Mouse (Mus musculus): ENCODE measurements around the gene Vcam1. TPM values are rescaled to one million over a fixed set of nuclear protein-coding genes. Genes with fewer than 3 reads are reported as not detected.
A peak's percentile ranks its signal among the peaks of the same experiment; 100 is the strongest.

Gene Vcam1
- polyA plus RNA-seq, 1 experiment from 2014 or later: 117 TPM

- H3K4me1 ChIP-seq (replicated peaks; ENCODE audit: control insufficient read depth, insufficient read depth, low read length): no peaks in the 10 kb centered on the region
- no peak for ATAC-seq (ENCODE audit: low read depth)
- H3K9me3 ChIP-seq (ENCODE audit: control insufficient read depth, low read length): no peaks in the 10 kb centered on the region
- no peak overlapping the region for H3K9ac ChIP-seq (ENCODE audit: low read length)
- H3K4me3 ChIP-seq (ENCODE audit: low read length): no peak overlapping the region
- no peaks in the 10 kb centered on the region for H3K36me3 ChIP-seq (ENCODE audit: control insufficient read depth, insufficient read depth, low read length)
- H3K27ac ChIP-seq (ENCODE audit: low read length): no peak overlapping the region
- H3K27me3 ChIP-seq (ENCODE audit: control insufficient read depth, insufficient read depth, low read depth, low read length): no peaks in the 10 kb centered on the region
- H3K4me2 ChIP-seq (ENCODE audit: low read depth, low read length): no peak overlapping the region
- 62% methylated on average over 13 of the region's 13 CpGs for WGBS
Measured at GRCm38 (mm10) chr3:116157447-116157990, 28.0 kb upstream of the Vcam1 start.

- no peaks in the 10 kb centered on the region; the same call in 1 of the 2 replicates for H3K4me1 ChIP-seq (replicated peaks; ENCODE audit: control insufficient read depth, insufficient read depth, low read length)
- H3K27me3 ChIP-seq (ENCODE audit: control insufficient read depth, insufficient read depth, low read depth, low read length): no peaks in the 10 kb centered on the region
- H3K36me3 ChIP-seq (ENCODE audit: control insufficient read depth, insufficient read depth, low read length): no peaks in the 10 kb centered on the region
- no peak overlapping the region for H3K4me2 ChIP-seq (ENCODE audit: low read depth, low read length)
- H3K9me3 ChIP-seq (ENCODE audit: control insufficient read depth, low read length): no peaks in the 10 kb centered on the region
- 56% methylated on average over 13 of the region's 13 CpGs for WGBS
- no peak overlapping the region for H3K9ac ChIP-seq (ENCODE audit: low read length)
- H3K27ac ChIP-seq (ENCODE audit: low read length): no peak overlapping the region
- no peak overlapping the region for H3K4me3 ChIP-seq (ENCODE audit: low read length)
- ATAC-seq (ENCODE audit: low read depth): peak; percentile 57; the same call in 1 of the 2 replicates
Measured at GRCm38 (mm10) chr3:116150056-116150632, 20.7 kb upstream of the Vcam1 start.

GRCm38 (mm10) chr3:116149096-116149495 is 19.6 kb upstream of the Vcam1 start:
- Histone ChIP-seq H3K27ac (ENCODE audit: low read length) (no peak overlapping the region), H3K4me3 (ENCODE audit: low read length) (no peak overlapping the region), H3K4me2 (ENCODE audit: low read depth, low read length) (no peak overlapping the region), H3K4me1 (replicated peaks; ENCODE audit: control insufficient read depth, insufficient read depth, low read length) (no peaks in the 10 kb centered on the region; the same call in 1 of the 2 replicates), H3K27me3 (ENCODE audit: control insufficient read depth, insufficient read depth, low read depth, low read length) (no peaks in the 10 kb centered on the region), H3K9ac (ENCODE audit: low read length) (no peak overlapping the region), H3K36me3 (ENCODE audit: control insufficient read depth, insufficient read depth, low read length) (no peaks in the 10 kb centered on the region), H3K9me3 (ENCODE audit: control insufficient read depth, low read length) (no peaks in the 10 kb centered on the region)
- no peak for ATAC-seq (ENCODE audit: low read depth)
- 55% methylated on average over 4 of the region's 4 CpGs for WGBS

- H3K4me2 ChIP-seq (ENCODE audit: low read depth, low read length): peak overlapping the region; percentile 25; the same call in 1 of the 2 replicates
- WGBS: 28% methylated on average over 9 of the region's 9 CpGs
- H3K9ac ChIP-seq (ENCODE audit: low read length): no peak overlapping the region
- H3K27me3 ChIP-seq (ENCODE audit: control insufficient read depth, insufficient read depth, low read depth, low read length): no peaks in the 10 kb centered on the region
- H3K36me3 ChIP-seq (ENCODE audit: control insufficient read depth, insufficient read depth, low read length): no peaks in the 10 kb centered on the region
- H3K27ac ChIP-seq (ENCODE audit: low read length): no peak overlapping the region
- H3K9me3 ChIP-seq (ENCODE audit: control insufficient read depth, low read length): no peaks in the 10 kb centered on the region
- H3K4me1 ChIP-seq (replicated peaks; ENCODE audit: control insufficient read depth, insufficient read depth, low read length): no peaks in the 10 kb centered on the region; the same call in 1 of the 2 replicates
- H3K4me3 ChIP-seq (ENCODE audit: low read length): no peak overlapping the region
- ATAC-seq (ENCODE audit: low read depth): no peak
Measured at GRCm38 (mm10) chr3:116148676-116149075, 19.2 kb upstream of the Vcam1 start.

- 95% methylated on average over 3 of the region's 3 CpGs for WGBS
- no peak overlapping the region for H3K27ac ChIP-seq (ENCODE audit: low read length)
- no peak overlapping the region for H3K4me2 ChIP-seq (ENCODE audit: low read depth, low read length)
- H3K9me3 ChIP-seq (ENCODE audit: control insufficient read depth, low read length): no peaks in the 10 kb centered on the region
- no peaks in the 10 kb centered on the region for H3K36me3 ChIP-seq (ENCODE audit: control insufficient read depth, insufficient read depth, low read length)
- no peak overlapping the region for H3K9ac ChIP-seq (ENCODE audit: low read length)
- no peaks in the 10 kb centered on the region for H3K27me3 ChIP-seq (ENCODE audit: control insufficient read depth, insufficient read depth, low read depth, low read length)
- H3K4me3 ChIP-seq (ENCODE audit: low read length): no peak overlapping the region
- no peak for ATAC-seq (ENCODE audit: low read depth)
- no peaks in the 10 kb centered on the region; the same call in 1 of the 2 replicates for H3K4me1 ChIP-seq (replicated peaks; ENCODE audit: control insufficient read depth, insufficient read depth, low read length)
Measured at GRCm38 (mm10) chr3:116141226-116141625, 11.7 kb upstream of the Vcam1 start.

GRCm38 (mm10) chr3:116139000-116139399 is 9.5 kb upstream of the Vcam1 start:
- Histone ChIP-seq H3K4me2 (ENCODE audit: low read depth, low read length) (no peak overlapping the region), H3K27ac (ENCODE audit: low read length) (no peak overlapping the region), H3K9me3 (ENCODE audit: control insufficient read depth, low read length) (no peaks in the 10 kb centered on the region), H3K4me1 (replicated peaks; ENCODE audit: control insufficient read depth, insufficient read depth, low read length) (no peaks in the 10 kb centered on the region; the same call in 1 of the 2 replicates), H3K27me3 (ENCODE audit: control insufficient read depth, insufficient read depth, low read depth, low read length) (no peaks in the 10 kb centered on the region), H3K36me3 (ENCODE audit: control insufficient read depth, insufficient read depth, low read length) (no peaks in the 10 kb centered on the region), H3K9ac (ENCODE audit: low read length) (no peak overlapping the region), H3K4me3 (ENCODE audit: low read length) (no peak overlapping the region)
- ATAC-seq (ENCODE audit: low read depth): no peak
- WGBS: 48% methylated on average over 5 of the region's 5 CpGs

GRCm38 (mm10) chr3:116138081-116138480 is 8.6 kb upstream of the Vcam1 start:
- no peak for ATAC-seq (ENCODE audit: low read depth)
- Histone ChIP-seq H3K4me3 (ENCODE audit: low read length) (no peak overlapping the region), H3K36me3 (ENCODE audit: control insufficient read depth, insufficient read depth, low read length) (no peaks in the 10 kb centered on the region), H3K27ac (ENCODE audit: low read length) (no peak overlapping the region), H3K9me3 (ENCODE audit: control insufficient read depth, low read length) (no peaks in the 10 kb centered on the region), H3K4me2 (ENCODE audit: low read depth, low read length) (no peak overlapping the region), H3K27me3 (ENCODE audit: control insufficient read depth, insufficient read depth, low read depth, low read length) (no peaks in the 10 kb centered on the region), H3K4me1 (replicated peaks; ENCODE audit: control insufficient read depth, insufficient read depth, low read length) (no peaks in the 10 kb centered on the region; the same call in 1 of the 2 replicates), H3K9ac (ENCODE audit: low read length) (no peak overlapping the region)
- WGBS: 61% methylated on average over 5 of the region's 5 CpGs

- Histone ChIP-seq H3K4me1 (replicated peaks; ENCODE audit: control insufficient read depth, insufficient read depth, low read length) (no peaks in the 10 kb centered on the region; the same call in 1 of the 2 replicates), H3K36me3 (ENCODE audit: control insufficient read depth, insufficient read depth, low read length) (no peaks in the 10 kb centered on the region), H3K27ac (ENCODE audit: low read length) (no peak overlapping the region), H3K27me3 (ENCODE audit: control insufficient read depth, insufficient read depth, low read depth, low read length) (no peaks in the 10 kb centered on the region), H3K4me2 (ENCODE audit: low read depth, low read length) (no peak overlapping the region), H3K9ac (ENCODE audit: low read length) (no peak overlapping the region), H3K9me3 (ENCODE audit: control insufficient read depth, low read length) (no peaks in the 10 kb centered on the region), H3K4me3 (ENCODE audit: low read length) (no peak overlapping the region)
- 42% methylated on average over 5 of the region's 5 CpGs for WGBS
- ATAC-seq (ENCODE audit: low read depth): no peak
Measured at GRCm38 (mm10) chr3:116133363-116133762, 3.9 kb upstream of the Vcam1 start.

GRCm38 (mm10) chr3:116130711-116131110 is 1.2 kb upstream of the Vcam1 start:
- WGBS: 85% methylated on average over 3 of the region's 3 CpGs
- no peaks in the 10 kb centered on the region; the same call in 1 of the 2 replicates for H3K4me1 ChIP-seq (replicated peaks; ENCODE audit: control insufficient read depth, insufficient read depth, low read length)
- no peak overlapping the region for H3K4me3 ChIP-seq (ENCODE audit: low read length)
- H3K27ac ChIP-seq (ENCODE audit: low read length): no peak overlapping the region
- H3K4me2 ChIP-seq (ENCODE audit: low read depth, low read length): no peak overlapping the region
- no peaks in the 10 kb centered on the region for H3K36me3 ChIP-seq (ENCODE audit: control insufficient read depth, insufficient read depth, low read length)
- no peaks in the 10 kb centered on the region for H3K27me3 ChIP-seq (ENCODE audit: control insufficient read depth, insufficient read depth, low read depth, low read length)
- ATAC-seq (ENCODE audit: low read depth): no peak
- H3K9ac ChIP-seq (ENCODE audit: low read length): no peak overlapping the region
- H3K9me3 ChIP-seq (ENCODE audit: control insufficient read depth, low read length): no peaks in the 10 kb centered on the region

Measured in lung, embryonic 16.5 days (tissue).